Mouse (Mus musculus) forebrain, embryonic 14.5 days (tissue): ENCODE measurements around the gene Kdsr. TPM values are rescaled to one million over a fixed set of nuclear protein-coding genes. Genes with fewer than 3 reads are reported as not detected.

Experiments
- polyA plus RNA-seq: library from polyadenylated mRNA; unstranded; fragments of >200 nt; fragmentation: Nextera tagmentation; extraction: Ambion mirVana; gene quantifications from 2 replicates; pipeline ENCODE4 v1.2.1, GENCODE M21; 2014

The Kdsr gene
- polyA plus RNA-seq, 1 experiment from 2014 or later, result 13.7 TPM

Other genes with a start within 250 kb of the Kdsr start
- 5.3 and 7.1 TPM in 2 replicates for gene Bcl2, start 45.5 kb downstream of the Kdsr start, polyA plus RNA-seq
- gene Vps4b, start 37.0 kb upstream of the Kdsr start, polyA plus RNA-seq, result 44.0 and 48.6 TPM in 2 replicates
- not detected in 2 replicates for gene Serpinb5, start 101.4 kb upstream of the Kdsr start, polyA plus RNA-seq
- not detected in 2 replicates for gene Serpinb12, start 174.7 kb upstream of the Kdsr start, polyA plus RNA-seq
- gene Serpinb13, start 221.3 kb upstream of the Kdsr start, polyA plus RNA-seq, result not detected in 2 replicates